8 mouse cellular contexts compared by ENCODE assay signal in genomic region chr1:127773803-127774500, GRCm38 (mm10). TPM values are rescaled to one million over a fixed set of nuclear protein-coding genes. Genes with fewer than 3 reads are reported as not detected.
A peak's percentile ranks its signal among the peaks of the same experiment; 100 is the strongest.
DNase-seq lines count a peak whose midpoint lies in the region; ATAC-seq lines count a peak whose summit lies in the region.

Gene Ccnt2 (plus strand): TSS chr1:127774164.

- peak; percentile 100 for DNase-seq in NIH3T3 (ENCODE audit: low read depth)
- DNase-seq in cerebellum, postnatal 10 days: peak; percentile 99 to 100
- DNase-seq in frontal cortex, postnatal 10 days (ENCODE audit: low spot score in 2 of 2): peak; percentile 99
- DNase-seq in layer of hippocampus, postnatal 14 days (ENCODE audit: low spot score in 2 of 2): peak; percentile 97 to 99
- DNase-seq in lung, postnatal 14 days: peak; percentile 98
- peak; percentile 98 for DNase-seq in retina, adult 2 months (ENCODE audit: low read depth, low spot score)
- DNase-seq in thymus, postnatal 36 days: peak; percentile 98 to 100

- H3K27me3 ChIP-seq in hindbrain, embryonic 12.5 days: no peaks in the 10 kb centered on the region

- H3K27ac ChIP-seq in hindbrain, embryonic 12.5 days: peak within 1 kb of the TSS; percentile 95

- H3K36me3 ChIP-seq in hindbrain, embryonic 12.5 days: no peaks in the 10 kb centered on the region

- H3K9me3 ChIP-seq in hindbrain, embryonic 12.5 days (replicated peaks): no peaks in the 10 kb centered on the region

- peak within 1 kb of the TSS; percentile 93 for H3K9ac ChIP-seq in hindbrain, embryonic 12.5 days

- H3K4me3 ChIP-seq in hindbrain, embryonic 12.5 days: peak within 1 kb of the TSS; percentile 95

- WGBS in hindbrain, embryonic 12.5 days: under 1% methylated on average over 62 of the region's 63 CpGs

- ATAC-seq in hindbrain, embryonic 12.5 days (ENCODE audit: low FRiP score): peak; percentile 99

- peak within 1 kb of the TSS; percentile 84 for H3K4me2 ChIP-seq in hindbrain, embryonic 12.5 days (replicated peaks)

- H3K4me1 ChIP-seq in hindbrain, embryonic 12.5 days: peaks cover 22% of the 10 kb centered on the region

RNA-seq across cellular contexts. Expression of gene Ccnt2, which starts in this region (rescaled TPM):
- polyA plus RNA-seq in hindbrain, embryonic 12.5 days (2016; fragmentation: Nextera tagmentation; extraction: Ambion mirVana): 116 and 117 TPM in 2 replicates
- 10 to 100 TPM; 52.0 to 54.7 TPM for total RNA-seq in layer of hippocampus, postnatal 14 days (2021)

Comparison
In these comparisons a context has a peak if more than half of its experiments do, and no peak if none do; other contexts are left out.
1. Peak in every context shown above with its lines: DNase-seq, ATAC-seq, H3K4me3 ChIP-seq and H3K27ac ChIP-seq.